Mouse (Mus musculus) WW6 (cell line): ENCODE measurements around the gene Gm49325.
A peak's percentile ranks its signal among the peaks of the same experiment; 100 is the strongest.

ENCODE experiments used
- DNase-seq: peaks from one replicate; pipeline ENCODE4 v3.0.0-alpha.2; 2013; ENCODE audit warnings: low read depth, low spot score

Gene Gm49325

DNA sequence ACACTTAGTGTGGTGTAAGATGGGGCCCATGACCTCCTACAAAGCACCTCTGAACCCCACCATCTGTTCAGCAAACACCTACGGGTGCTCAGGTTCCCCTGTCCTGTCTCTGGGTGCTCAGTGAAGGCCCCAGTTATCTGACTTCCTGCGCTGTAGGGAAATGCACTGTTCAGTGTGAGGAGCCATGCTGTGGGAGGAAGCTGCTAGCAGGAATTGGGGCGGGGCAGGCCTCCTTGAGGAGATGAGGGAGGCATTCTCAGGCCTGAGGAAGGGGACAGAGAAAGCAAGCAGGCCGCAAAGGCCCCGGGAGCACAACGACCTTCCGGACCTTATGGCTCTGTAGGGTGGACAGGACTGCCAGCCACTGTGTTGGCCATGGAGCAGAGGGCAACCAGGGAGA lies 16.9 kb upstream of the Gm49325 start:
- no peak for DNase-seq

DNA sequence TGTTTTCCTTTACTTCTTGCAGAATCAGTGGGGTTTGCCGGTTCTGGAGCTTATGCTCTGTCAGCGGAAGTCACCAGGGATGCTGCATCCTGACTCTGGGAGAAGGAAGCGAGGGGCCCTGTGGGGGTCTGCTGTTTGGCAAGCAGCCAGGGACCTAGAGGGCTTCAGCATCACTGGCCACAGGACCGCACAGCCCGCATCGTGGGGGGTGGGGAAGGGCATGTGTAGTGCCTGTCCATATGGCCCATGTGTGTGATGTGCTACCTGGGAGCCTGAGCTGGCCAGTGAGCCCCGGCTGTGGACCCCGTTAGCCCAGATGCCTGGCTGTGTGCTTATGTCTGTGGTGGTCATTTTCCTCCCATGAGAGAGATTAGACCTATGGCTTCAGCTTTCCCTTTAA lies 16.2 kb upstream of the Gm49325 start:
- DNase-seq: no peak

DNA sequence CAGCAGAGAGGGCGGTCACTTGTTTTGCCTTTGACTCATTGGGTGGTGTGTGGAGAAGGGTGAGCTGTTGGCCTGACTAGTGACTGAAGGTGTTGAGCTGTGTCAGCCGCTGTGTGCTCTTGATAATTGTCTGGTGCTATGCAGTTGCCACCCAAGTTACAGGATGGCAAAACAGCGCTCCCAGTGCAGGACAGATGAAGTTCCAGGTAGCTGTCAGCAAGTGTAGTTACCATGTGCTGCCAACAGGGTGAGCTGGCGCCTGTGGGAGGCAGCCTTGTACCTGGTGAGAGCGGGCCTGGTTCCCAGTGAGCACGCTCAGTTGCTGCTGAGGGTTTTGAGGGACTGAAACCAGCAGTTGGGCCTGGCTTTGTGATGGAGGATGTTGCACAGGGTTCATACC lies 15.2 kb upstream of the Gm49325 start:
- DNase-seq: peak; percentile 73

DNA sequence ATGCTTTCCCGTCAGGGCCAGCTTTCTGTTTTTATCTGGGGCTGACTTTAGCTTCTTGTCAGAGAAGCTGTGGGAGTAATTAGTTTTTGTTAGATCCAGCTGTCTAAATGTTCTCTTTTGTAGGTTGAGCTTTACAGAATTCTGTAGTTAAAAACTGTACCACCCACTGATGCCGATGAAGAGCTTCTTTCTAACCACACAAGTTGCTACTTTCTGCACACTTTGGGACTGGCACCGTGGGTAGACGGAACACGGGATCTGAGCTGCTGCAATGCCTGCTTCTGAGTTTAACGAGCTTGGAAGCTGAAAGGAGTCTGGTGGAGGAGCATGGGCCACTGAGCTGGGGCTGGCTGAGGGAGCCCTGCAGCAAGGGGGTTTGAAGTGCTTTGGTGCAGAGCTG lies 14.5 kb upstream of the Gm49325 start:
- DNase-seq: no peak

DNA sequence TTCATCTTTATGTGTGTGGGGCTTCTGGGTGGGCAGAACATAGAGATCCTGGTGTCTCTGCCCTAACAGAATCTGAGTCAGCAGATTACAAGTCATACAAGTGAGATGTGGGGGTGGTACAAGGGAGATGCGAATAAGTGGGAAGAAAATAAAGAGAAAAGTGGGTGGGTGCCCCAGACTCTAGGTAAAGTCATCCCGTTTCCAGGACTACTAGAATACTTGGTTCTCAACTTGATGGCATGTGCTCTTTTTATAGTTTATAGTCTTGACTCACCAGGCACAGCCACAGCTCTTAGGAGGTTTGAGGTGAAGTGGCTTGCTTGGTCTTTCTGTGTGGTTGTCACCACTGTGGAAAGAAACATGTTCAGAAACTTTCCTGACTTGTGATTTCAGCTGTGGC lies 9.9 kb upstream of the Gm49325 start:
- DNase-seq: no peak

DNA sequence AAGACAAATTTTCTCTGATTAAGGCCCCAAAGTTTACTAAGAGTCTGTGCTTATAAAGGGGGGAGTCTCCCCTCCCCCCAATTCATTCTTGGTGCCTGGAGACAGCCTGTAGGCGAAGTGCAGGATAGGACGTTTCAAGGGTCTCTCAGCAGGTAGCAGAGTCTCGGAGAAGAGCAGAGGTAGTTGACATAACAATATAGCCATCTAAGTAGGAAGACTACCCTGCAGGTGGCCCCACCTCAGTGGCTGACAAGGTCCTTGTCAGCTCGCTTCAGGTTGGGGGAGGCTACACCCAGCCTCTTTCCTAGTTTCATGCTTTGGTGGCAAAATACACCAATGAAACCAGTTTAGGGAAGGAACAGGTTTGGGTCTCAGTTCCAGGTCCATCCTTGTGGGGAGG lies 3.0 kb upstream of the Gm49325 start:
- DNase-seq: no peak

DNA sequence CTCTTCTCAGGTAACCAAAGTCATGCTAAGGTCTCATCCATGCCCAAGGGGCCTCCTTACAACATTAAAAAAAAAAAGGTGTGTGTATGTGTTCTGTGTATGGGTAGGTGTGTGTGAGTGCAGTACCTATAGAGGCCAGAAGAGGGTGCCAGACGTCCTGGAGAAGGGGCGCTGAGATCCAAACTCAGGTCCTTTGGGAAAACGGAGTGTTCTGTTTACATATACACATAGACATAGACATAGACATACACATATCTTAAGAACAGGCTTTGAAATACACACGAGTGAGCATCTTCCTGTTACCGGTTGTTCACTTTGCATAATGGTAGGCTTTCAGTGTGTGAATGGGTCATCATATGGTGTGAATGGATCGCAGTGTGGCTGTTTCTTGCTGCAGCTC lies 1.9 kb upstream of the Gm49325 start:
- no peak for DNase-seq

DNA sequence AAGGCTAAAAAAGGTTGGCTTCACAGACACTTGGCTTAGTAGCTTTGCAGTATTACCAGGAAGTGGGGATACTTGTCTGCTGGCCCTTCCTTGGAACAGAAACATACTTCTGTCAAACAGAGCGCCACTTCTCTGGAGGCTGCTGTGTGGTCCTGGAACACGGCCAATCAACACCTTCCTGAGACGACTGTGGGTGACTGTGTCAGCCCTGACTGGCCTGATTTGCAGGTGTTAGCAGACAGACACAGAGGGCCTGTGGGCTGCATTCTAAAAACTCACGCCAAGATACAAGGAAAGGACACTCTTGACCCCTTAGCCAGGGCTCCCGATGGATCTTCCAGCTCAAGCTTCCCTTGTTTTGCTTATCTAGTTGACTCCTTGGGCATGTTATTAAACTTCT lies 1.0 kb upstream of the Gm49325 start:
- DNase-seq: no peak

DNA sequence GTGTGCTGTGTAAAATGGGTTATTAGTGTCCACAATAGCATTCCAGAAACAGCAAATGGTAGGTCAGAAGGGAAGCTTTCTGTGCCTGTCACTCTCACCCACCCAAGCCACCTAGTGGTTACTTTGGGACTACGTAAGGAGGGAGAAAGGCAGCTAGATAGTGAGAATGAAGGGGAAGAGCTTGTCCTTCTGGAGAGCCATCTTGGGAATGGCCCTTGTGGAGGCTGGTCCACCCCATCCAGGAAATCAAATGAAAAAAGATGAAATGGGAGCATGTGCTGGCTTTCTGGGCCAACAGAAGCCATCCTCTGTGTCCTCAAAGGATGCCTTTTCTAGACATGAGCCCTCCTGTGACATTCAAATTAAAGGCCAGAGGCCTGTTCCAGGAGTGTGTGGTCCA lies 629 bp upstream of the Gm49325 start:
- no peak for DNase-seq

DNA sequence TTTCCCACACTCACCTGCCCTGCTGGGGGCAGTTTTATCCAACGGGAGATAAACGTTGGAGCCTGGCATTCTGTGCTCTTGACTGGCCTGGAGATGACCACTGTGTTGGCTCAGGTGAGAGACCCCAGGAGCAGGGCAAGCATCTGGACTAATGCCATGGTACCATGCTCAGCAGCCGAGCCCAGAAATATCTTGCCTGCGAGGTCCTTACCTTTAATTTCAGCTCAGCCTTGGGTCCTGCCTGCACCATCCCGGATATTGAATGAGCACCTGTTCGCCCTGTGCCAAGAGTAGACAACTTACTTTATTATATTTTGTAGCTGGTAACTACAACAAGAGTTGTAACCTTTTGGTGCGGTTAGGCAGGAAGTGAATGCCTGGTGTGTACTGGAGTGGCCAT lies 858 bp downstream of the Gm49325 start:
- no peak for DNase-seq

DNA sequence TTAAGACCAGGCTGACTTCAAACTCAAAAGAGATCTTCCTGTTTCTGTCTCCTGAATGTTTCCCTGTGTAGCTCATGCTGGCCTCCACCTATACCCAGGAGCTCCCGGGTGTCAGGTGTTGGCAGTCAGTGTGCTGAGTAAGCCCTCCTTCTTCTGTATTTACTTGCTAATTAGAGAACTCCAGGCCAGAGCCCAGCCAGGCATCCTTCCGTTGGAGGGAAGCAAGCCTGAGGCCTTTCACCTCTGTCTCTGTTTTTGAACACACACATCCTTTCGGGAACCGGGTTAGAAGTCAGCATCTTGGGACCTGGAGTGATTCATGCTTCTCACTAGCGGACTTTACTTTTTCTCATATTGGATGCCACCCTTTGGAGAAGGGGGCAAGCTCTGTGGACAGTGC lies 1.4 kb downstream of the Gm49325 start:
- no peak for DNase-seq

DNA sequence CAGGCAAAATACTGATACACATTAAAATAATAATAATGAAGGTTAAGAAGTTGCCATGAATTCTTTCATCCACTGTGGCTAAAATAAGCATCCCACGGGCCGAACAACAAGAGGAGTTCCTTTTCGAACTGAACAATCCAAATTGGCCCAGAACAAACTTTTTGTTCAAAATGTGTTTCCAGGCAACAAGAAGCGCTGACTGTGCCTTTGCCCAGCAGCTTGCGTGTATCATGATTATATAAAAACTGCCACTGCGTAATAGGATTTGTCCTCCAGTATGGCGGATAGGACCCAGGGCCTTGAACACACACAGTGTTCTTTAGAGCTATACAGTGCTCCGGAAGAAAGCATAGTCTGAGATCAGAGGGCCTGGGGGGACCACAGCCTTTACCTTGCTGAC lies 2.6 kb downstream of the Gm49325 start:
- DNase-seq: no peak

DNA sequence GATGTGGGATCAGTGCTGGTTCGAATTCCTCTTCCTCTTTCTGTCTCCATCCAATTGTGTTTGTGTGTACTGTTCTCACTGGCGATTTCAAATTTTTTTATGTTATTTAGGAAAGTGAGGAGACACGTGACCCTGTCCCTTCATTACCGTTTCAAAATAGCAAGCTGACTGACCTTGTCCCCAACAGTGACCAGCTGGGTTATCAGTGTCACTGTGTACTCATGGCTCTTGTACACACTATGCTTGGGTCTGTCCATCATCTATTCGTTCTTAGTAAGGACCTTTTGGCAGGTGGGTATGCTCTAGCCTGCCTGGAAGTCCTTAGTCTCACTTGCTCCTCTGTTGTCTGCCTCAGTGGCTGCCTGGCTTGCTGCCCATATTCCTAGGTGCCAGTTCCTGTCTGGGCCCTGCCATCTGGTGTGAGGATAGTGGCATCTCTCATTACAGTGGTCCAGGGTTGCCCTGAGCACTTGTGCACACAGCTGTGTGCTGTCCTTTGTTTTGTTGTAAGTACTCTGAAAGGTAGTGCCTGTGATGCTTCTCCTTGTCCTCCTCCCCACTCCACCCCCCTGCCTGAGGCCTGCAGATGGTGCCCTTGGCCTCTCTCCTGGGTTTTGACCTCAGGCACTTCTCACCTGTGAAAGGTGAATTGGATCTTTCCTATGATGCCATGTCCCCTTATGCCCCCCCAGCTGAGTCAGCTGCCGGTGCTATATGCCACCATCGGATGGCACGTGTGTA lies 4.4 kb downstream of the Gm49325 start:
- no peak for DNase-seq

DNA sequence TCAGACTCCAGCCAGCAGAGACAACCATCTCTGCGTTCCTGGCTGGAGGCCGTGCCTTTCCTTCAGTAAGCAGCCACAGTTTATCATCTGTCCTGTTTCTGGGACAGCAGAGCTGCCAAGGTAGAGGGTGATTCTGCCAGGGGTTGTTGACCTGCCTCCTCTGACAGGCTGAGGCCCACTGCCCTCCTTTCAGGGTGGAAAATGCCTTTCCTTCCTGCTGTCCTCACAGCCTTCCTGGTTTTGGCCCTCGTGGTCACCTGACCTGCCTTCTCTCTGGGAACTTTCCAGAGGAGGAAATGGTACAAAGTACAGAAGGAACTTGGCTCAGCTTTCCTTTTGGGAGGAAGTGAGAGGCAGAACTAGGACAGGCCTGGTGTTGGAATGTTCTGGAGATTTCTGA lies 7.4 kb downstream of the Gm49325 start:
- DNase-seq: no peak

DNA sequence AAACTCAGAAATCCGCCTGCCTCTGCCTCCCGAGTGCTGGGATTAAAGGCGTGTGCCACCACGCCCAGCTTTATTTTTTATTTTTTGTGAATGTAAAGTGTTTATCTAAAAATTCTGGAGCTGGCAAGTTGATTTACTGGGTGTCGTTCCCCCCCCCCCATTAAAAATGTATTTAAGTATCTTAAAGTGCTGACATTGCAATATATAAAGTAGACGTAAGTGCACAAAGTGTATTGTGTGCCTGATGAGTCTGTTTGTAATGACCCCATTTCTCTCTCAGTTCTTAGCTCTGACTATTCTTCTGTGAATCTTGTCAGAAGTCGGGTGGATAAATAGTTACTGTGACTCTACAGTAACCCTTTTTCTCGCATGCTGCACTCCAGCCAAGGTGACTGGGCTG lies 9.7 kb downstream of the Gm49325 start:
- DNase-seq: no peak

DNA sequence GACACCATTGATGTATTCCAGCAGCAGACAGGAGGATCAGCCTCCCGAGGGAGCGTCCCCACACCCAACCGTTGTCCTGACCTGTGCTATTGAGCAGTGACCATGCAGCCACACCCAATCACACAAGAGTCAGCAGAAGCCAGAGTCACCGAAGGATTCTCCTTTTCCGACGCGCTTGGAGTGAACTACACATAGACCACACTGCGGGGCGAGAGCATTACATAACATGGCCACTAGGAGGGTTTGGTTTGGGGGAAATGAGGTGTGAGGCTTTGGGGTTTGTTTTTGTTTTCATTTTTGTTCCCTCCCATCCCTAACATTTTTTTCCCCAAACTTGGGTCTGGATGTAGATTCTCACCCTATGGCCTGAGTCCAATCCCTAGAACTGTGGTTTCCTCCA lies 10.2 kb downstream of the Gm49325 start:
- no peak for DNase-seq

DNA sequence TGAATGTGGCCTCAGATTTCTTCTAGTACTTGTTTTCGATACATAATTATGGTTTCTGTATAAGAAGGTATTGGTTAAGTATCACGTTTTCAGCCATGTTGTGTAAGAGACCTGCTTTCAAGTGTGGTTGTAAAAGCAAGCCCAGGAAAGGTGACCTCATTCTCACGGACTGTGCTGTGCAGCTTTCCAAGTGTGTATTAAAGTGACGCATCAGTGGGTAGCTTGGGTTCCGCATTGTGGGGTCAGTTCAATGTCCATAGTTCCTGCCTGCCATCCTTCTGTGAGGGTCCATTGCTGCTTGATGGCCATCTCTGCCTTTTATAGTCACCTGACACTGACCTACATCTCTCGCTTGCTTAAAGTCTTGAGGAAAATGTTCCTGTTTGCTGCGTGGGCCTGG lies 10.9 kb downstream of the Gm49325 start:
- DNase-seq: no peak

DNA sequence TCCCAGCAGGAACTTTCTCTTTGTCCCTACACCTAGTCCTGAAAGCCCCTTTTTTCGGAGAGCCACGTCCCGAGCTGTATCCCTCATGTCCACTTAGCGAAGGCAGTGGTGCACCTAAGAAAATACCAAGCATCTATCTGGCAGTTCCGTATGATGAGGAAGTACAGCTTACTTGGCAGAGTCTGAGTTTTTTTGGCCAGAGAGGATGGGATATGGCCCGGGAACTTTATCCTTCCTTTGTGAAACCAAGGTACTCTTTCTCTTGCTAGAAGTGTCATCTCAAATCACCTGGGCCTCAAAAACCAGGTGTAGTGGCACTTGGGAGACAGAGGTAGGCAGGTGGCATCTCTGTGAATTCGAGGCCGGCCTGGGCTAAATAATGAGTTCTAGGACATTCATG lies 15.5 kb downstream of the Gm49325 start:
- DNase-seq: no peak

DNA sequence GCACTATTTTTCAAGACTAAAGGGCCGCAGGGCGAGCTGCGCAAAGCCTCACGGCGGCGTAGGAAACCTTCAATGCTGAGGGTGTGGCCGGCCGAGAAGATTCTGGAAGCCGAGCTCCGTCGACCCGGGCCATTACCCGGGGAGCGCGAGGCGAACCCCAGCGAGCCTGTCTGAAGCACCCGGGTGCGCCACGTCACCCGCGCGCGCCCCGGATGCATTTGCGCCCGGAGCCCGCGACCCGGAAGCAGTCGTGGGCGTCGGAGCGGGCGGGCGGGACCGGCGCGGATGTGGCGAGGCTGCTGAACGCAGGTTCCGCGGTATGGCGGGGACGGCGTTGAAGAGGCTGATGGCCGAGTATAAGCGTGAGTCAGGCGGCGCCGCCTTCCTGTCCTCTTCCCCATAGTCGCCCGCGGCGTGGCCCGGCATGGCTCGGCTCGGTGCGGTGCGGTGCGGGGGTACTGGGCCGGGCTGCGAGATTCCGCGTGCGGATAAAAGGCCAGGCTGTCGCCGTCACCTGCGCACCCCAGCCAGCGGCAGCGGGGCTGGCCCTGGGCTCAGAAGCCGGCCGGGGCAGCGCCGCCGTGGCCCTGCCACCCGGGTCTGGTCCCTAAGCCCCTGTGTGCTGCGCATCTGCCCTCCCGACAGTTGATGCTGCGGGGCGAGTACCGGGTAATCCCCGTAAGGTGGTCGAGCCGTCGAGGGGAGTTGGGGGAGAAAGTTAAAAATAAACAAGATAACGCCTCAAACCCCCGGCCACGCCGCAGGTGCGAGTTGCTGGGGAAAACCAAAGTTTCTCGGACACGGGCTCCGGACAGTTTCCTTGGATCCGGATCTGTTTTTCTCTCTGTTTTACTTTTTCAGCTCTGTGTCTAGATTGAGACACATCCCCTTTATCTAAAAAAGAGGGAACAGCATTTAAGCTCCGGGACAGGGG lies 16.3 kb downstream of the Gm49325 start, which contains the start of gene Ube2g2:
TSS of gene Ube2g2 (plus strand) at position 221 of the 934 bp plus-strand sequence.
- DNase-seq: peak; percentile 76

DNA sequence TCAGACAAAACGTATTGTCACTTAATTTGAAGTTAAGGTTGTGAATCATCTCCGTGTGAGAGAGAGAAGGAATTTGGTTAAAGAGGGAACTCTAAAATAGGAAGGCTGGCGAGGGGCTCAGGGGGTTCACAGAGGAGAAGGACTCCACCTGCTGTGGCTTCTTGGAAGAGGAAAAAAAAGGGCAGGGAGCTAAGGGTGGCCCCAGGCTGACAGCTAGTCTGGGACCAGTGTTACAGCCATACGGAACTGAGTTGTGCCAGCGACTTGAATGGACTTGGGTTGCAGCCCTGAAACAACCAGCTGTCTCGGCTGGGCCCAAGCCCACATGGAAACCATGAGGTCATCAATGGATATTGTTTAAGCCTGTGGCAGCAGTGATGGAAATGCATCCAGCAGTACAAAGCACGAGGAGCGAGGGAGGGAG lies 17.1 kb downstream of the Gm49325 start:
- DNase-seq: no peak

DNA sequence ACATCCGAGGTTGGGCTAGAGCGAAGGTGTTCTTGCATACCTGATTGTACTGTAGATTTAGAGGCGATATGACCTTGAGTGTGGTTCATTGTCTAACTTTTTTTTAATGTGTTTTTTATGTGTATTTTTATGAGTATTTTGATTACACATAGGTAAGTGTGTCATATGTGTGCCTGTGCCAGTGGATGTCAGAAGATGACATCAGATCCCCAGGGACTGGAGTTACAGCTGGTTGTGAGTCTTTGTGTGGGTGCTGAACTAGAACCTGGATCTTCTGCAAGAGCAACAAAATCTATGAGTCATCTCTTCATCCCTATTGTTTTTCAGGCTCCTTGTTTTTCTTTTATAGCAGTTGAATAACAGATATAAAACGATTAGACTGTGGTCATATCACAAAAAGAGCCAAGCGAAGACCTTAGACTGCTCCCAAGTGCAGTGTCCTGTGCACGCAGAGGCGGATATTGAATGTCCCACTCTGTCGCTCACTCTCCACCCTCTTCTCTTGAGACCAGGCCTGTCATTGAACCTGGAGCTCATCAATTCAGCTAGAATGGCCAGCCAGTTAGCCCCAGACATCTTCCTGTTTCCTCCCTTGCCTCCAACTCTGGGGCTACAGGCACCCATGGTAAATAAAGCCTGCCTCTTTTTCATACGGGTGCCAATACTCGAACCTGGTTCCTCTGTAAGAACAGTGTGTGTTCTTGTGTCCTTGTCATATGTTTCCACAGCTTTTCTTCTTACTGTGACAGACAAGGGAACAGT lies 17.8 kb downstream of the Gm49325 start:
- DNase-seq: no peak

DNA sequence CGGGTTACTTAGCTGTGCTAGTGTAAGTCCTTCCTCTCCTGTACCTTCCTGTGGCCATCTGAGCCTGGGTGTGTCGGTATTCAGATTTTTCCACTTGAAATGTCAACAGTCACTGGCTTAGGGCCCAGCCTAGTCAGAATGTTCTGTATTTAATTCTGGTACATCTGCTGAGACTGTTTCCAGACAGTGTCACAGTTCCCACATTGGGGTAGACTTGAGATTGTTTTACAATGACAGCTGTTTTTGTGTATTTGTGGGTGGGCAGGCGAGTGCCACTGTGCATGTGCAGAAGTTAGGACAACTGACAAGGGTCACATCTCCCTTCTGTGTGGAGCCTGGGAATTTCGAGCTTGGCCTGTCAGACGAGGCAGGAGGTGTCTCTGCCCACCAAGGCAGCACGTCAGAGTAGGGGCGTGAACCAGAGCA lies 18.6 kb downstream of the Gm49325 start:
- no peak for DNase-seq
